Mouse (Mus musculus): Measurements from ENCODE around the gene Ubr1.

DNA sequence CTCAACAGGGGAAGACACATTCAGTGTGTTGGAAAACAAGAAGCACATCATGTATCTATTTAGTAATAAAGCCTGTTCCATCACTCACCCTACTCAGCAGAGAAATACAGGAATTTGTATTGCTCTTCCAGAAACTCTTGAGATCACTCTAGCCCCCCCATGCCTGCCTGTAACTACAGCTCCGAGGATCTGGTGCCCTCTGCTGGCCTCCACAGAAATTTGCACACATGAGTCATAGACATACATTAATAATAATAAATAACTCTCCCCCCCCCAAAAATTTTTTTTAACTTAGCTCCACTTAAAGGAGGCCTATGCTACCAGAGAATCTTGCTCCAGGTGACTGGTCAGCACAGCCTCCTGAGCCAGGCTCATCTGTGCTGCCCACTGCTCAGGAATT, 104.0 kb downstream of the Ubr1 start:
- peak; percentile 68 for TF ChIP-seq CTCF (IDR thresholded peaks at IDR 0.05; ENCODE audit: low read depth, low read length)
- TF ChIP-seq POLR2A (IDR thresholded peaks at IDR 0.05; ENCODE audit: borderline replicate concordance, low read depth, low read length) = no peak

All from bone marrow macrophage, adult 2 months (primary cell).